Mouse (Mus musculus) inflammation-experienced regulatory T-cells, adult 6 months (primary cell): ENCODE measurements around the gene Ankrd34a. TPM values are rescaled to one million over a fixed set of nuclear protein-coding genes. Genes with fewer than 3 reads are reported as not detected.

ENCODE experiments used
- ATAC-seq: one replicate; pipeline ENCODE4 v1.8.0; 2017
- polyA plus RNA-seq, 3 experiments: library from polyadenylated mRNA; unstranded; fragments of 100-300 nt; shearing (Covaris generic); gene quantifications; one replicate each; pipeline ENCODE4 v1.2.1; 2017

Gene Ankrd34a
- under 1 TPM in 1 of 3 experiments, not detected in 2; 0.17 TPM for polyA plus RNA-seq

DNA sequence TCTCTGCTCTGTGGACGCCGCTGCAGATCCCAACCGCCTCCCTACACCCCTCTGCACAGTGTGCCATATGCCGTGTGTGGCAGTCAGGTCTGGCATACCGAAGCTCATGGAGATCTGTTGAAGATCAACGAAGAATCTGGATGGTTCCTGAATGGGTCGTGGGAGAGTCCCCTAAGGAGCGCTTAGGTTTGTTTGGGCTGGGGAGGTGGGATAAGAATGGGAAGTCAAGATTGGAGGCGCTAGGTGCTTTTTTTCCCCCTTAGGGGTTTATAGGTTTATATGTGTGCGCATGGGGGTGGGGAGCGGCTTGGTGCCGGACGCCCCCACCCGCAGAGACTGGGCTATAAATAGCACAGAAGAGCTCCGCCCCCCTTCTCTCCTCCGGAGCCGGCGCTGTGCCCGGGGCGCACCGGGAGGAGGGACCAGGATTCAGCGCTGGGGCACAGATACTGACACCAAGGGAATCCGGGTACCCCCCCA, at the start of gene Ankrd34a:
Ankrd34a (plus strand) TSS at position 409 of the 480 bp plus-strand sequence.
- ATAC-seq = no peak

DNA sequence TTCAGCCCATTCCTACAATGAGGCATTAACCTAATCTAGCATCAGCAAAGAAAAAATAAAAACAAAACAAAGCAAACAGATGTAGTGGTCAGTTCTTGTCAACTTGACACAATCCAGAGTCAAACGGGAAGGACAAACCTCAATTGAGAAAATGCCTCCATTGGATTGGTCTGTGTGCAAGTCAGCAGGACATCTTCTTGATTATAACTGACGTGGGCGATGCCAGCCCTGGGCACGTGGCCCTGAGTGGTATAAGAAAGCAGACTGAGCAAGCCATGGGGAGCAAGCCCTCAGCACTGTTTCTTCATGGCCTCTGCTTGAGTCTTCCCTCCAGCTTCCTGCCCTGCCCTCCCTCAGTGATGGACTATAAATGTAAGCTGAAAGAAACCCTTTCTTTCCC, 49.6 kb upstream of the Ankrd34a start:
- ATAC-seq = no peak

DNA sequence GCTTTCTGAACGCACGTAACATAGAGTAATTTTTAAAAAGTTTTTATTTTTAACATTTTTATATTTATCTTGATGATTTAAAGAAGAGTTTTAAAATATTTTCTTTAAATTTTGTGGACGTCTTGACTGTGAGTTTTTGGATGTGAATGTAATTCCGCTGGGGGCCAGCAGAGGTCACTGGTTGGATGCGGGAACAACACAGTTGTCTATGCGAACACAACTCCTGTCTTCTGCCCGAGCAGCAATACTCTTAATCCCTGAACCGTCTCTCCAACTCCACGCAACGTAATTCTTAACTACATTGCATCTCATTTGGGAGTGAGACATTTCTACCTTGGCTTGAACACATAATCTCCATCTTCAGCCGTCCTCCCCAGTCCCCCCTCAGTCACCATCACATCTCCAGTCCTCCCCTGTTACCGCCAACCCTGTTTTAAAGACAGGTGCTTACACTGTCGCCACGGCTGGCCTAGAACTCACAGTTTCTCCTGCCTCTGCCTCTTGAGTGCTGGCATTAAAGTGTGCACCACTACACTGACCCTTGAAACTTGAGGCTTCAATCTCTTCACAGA, 49.0 kb upstream of the Ankrd34a start:
- ATAC-seq = peak; percentile 78

DNA sequence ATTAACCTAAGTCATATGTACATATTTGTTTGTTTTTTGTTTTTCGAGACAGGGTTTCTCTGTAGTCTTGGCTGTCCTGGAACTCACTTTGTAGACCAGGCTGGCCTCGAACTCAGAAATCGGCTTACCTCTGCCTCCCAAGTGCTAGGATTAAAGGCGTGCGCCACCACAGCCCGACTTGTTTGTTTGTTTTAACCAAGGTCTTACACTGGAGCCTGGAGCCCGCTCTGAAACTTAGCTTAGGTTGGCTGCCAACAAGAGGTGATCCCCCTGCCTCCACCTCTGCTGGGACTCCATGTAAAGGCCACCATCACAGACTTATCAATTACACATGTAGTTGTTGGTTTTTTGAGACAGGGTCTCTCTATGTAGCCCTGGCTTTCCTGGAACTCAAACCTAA, 47.6 kb upstream of the Ankrd34a start:
- no peak for ATAC-seq

DNA sequence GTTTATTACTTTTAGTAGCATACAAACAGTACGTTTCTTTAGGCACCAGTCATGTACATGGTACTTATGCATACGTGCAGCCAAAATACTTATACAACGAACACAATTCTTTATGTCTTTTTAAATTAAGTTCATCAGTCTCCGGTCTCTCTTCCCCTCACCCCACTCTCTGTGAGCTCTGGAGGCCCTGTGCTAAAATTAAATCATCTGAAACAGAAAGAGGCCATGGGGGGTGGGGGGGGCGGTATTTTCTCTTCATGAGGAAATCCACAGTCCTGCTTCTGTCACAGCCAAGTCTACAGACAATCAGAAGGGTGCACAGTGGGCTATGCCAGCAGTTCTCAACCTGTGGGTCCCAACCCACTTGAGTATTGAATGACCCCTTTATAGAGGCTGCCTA, 47.1 kb upstream of the Ankrd34a start:
- no peak for ATAC-seq

DNA sequence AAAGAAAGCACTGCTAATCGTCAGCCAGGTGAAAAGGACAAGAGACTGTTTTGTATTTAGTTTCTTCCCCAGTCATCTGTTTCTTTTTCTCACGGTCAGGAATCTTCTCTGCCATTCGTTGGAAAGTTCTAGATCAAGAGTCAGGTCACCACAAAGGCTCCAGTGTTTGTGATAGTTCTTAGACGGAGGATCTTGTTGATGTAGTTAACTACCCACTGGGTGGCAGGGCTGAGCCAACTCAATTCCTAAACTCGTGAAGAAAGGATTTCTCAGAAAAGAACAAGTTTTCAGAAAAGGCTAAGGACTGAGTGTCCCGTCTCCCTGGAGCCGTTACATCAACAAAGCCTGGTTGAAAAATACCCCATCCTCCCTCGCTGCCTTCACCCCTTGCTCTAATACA, 45.2 kb upstream of the Ankrd34a start:
- ATAC-seq = peak; percentile 74

DNA sequence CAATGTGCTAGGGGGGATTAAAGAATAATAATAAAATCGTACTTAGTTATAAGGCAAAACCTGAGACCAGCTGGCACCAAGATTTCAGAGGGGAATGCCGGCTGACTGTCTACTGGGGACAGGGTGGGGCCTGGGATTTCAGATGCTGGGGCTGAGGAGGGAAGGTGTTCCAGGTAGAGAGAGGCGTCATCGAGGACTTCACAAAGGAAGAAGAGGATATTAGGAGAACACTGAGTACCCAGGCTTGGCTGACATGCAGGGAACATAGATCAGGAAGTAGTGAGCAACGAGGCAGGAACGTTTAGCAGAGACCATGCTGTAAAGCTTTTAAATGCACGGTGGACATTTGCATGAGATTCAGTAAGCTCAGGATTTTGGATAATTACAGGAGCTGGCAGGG, 44.5 kb upstream of the Ankrd34a start:
- no peak for ATAC-seq

DNA sequence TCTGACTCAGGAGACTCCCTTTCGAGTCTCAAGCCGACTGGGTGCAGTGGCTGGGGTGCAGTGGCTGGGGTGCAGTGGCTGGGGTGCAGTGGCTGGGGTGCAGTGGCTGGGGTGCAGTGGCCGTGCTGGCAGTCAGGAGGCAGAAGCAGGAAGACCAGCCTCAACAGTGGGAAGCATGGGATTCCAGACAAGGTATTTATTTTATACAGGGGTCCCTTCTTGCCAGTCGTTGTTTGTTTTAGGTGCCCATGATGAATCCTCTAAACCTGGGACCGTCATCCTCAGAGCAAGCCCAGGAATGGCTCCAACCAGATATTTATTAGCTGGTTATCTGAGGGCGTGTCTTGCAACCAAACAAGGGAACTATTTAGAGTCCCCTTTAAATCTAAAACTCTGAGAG, 42.8 kb upstream of the Ankrd34a start:
- no peak for ATAC-seq

DNA sequence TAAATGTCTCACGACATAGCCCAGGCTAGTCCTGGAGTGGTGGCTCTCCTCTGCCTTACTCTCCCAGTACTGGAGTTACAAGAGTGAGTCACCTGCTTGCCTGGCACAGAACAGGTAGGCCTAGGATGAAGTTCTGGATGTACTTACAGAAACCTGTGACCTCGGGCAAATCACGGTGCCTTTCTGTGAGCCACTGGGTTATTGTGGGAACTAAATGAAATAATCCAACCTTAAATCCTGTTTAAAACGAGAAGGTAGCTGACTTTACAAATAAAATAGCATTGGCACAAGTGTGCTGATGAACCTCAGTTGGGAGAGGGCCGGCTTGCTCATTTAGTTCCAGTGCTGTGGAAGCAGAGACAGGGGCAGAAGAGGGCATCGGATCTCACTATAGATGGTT, 42.2 kb upstream of the Ankrd34a start:
- no peak for ATAC-seq

DNA sequence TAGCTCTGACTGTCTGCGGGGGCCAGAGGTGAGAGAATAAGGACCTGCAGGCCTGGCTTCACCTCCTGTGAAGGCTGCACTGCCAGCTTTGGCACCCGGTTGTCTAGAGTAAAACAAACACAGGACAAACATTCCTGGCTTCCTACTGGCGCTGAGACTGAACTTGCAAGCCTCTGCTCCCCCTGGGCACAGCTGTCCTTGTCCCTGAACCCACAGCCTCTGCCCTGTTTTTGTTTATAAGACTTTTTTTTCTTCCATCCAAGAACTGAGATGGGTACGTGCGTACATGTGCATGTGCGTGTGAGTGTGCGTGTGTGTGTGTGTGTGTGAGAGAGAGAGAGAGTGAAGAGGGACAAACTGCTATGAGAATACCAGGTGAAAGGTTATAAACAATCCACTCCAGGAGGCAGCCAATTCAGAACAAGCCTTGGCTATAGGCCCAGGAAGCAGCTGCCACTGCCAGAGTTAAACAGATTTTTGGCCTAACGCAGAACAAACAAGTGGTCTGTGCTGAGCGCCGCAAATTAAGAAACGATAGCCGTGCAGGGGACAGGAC, 41.3 kb upstream of the Ankrd34a start:
- no peak for ATAC-seq

DNA sequence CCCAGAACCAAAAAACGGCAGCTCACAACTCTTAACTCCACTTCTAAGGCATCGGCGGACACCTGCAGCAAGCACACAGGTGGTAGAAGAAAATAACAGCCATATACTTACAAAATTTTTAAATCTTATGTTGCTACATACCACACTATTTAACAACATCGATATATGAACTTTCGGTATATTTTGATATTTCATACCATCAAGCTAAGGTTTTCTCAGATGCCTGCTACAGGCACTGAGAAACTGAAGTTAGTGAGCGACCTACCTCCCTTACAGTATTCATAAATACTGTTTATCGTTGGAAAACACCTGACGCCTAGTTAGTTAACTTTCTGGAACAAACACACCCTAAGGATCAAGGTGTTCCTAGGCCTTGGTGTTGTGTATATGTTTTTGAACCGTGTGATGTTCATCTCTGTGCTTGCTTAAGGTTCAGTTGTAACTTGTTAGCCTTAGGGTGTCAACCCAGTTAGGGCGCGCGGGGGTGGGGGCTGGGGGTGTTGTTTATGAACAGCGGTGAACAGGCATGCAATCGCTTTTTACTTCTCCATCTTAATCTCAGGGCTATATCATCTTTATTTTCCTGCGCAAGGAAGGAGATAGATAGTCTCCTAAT, 40.3 kb upstream of the Ankrd34a start:
- ATAC-seq = no peak

DNA sequence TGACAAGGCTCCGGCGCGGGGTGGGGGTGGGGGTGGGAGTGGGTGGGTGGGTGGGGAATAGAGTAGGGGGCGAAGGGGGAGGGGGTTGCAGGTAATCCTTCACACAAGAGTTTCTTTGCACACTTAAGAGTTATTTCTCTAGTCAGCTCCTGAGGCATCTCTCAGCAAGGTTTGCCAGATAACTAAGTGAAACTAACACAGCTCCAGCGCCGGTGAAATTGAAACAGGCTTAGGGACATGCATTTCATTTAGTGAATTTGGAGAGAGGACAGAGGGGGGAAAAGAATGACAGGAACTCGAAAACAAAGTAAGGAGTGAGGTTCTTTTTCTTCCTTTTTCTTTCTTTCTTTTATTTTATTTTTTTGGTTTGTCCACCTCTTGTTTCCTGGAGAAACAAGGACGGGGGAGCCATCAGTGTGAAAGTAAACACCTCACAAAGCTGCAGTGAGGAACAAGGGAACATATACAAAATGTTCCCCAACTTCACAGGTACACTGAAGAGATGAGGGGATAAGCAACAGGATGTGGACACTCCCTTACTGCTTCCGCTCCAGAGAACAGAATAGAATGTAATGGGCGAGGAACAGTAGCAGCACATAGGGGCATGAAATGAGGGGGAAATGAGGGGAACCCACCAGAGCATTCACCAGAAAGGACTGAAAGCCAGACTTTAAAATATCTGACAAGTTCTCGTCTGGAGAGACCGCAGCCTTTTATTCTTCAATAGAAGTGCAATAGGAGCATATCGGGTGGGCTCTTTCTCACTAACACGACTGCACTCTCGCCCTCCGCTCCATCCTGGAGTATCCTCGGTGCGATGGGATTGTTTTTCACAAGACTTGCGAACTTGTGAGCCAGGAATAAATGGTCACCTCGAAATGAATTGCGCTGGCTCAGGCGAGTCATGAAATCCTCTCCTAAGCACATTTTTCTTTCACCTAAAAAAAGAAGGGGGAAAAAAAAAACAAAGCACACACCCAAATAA, 39.5 kb upstream of the Ankrd34a start:
- peak; percentile 62 for ATAC-seq

DNA sequence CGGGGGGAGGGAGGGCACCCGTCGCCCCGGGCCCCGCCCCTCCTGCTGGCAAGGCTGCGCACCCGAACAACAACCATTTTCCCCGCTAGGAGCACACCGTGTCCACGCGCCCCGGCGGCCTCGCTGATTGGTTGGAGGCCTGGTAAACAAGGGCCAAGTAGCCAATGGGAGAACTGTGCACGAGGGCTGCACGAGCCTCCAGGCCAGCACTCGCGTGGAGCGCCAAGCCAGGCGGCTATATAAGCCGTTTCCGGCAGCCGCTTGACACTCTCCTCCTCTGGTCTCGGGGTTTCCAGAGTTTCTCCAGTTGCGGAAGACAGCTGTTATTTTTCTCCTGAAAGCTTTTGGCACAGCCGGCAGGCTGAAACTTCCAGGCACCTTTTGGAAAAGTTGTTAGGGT, 38.7 kb upstream of the Ankrd34a start, which contains the start of gene Txnip:
Txnip (plus strand) TSS at position 264 of the 400 bp plus-strand sequence.
- peak; percentile 81 for ATAC-seq

DNA sequence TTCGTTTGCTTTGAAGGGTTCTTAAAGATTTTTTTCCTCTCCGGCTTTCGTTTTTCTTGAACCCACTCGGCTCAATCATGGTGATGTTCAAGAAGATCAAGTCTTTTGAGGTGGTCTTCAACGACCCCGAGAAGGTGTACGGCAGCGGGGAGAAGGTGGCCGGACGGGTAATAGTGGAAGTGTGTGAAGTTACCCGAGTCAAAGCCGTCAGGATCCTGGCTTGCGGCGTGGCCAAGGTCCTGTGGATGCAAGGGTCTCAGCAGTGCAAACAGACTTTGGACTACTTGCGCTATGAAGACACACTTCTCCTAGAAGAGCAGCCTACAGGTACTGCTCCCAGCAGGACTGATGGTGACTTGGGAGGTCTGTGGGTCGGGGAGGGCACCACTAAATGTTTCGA, 38.3 kb upstream of the Ankrd34a start:
- peak; percentile 6 for ATAC-seq

DNA sequence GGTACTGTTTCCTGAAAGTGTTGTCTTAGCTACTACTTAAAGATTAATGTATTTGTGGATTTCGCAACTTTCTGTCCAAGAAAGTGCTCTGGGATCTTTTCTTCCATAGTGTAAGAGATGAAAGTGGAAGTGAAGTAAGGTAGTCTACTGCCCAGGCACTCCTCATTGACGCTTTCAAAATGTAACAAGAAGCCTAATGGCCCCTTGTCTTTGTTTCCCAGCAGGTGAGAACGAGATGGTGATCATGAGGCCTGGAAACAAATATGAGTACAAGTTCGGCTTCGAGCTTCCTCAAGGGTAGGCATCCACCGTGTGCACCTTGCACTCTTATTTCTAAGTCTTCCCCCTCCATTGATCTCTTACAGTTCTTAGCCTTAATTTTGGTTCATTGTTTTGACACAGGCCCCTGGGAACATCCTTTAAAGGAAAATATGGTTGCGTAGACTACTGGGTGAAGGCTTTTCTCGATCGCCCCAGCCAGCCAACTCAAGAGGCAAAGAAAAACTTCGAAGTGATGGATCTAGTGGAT, 37.7 kb upstream of the Ankrd34a start:
- no peak for ATAC-seq

DNA sequence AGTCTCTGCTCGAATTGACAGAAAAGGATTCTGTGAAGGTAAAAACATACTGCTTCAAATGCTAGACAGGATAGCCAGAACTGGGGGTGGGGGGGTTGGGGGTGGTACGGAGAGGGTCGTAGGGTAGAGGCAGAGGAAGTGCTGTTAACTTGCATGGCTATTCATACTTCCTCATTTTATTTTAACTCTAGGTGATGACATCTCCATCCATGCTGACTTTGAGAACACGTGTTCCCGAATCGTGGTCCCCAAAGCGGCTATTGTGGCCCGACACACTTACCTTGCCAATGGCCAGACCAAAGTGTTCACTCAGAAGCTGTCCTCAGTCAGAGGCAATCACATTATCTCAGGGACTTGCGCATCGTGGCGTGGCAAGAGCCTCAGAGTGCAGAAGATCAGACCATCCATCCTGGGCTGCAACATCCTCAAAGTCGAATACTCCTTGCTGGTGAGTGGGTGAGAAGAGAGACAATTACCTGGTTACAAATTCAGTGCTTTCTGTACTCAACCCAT, 37.0 kb upstream of the Ankrd34a start:
- ATAC-seq = no peak

DNA sequence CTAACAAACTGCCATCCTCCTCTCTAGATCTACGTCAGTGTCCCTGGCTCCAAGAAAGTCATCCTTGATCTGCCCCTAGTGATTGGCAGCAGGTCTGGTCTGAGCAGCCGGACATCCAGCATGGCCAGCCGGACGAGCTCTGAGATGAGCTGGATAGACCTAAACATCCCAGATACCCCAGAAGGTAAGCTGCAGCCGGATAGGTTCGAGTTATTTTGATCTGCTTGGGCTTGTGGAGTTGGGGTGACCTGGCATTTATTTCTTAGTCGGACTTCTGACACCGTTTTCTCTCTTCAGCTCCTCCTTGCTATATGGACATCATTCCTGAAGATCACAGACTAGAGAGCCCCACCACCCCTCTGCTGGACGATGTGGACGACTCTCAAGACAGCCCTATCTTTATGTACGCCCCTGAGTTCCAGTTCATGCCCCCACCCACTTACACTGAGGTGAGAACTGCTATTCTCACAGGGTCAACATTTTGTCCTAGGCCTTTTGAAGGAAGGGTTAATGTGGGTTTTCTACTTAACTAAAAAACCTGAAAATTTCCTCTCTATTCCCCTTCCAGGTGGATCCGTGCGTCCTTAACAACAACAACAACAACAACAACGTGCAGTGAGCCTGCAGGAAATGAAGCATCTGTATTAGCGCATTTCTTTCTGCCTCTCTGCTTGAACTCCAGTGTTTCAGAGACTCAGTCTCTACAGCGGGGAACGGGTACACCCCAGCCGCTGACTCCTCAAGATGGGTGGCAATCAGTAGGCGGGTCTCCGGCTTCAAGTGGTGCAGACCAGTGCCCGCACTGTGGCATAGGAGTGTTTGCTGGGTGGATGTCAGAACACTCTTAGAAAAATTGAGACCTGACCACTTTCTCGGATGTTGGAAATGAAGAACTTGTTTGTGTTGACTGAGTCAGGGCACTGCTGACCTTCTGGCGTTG, 36.3 kb upstream of the Ankrd34a start:
- no peak for ATAC-seq

DNA sequence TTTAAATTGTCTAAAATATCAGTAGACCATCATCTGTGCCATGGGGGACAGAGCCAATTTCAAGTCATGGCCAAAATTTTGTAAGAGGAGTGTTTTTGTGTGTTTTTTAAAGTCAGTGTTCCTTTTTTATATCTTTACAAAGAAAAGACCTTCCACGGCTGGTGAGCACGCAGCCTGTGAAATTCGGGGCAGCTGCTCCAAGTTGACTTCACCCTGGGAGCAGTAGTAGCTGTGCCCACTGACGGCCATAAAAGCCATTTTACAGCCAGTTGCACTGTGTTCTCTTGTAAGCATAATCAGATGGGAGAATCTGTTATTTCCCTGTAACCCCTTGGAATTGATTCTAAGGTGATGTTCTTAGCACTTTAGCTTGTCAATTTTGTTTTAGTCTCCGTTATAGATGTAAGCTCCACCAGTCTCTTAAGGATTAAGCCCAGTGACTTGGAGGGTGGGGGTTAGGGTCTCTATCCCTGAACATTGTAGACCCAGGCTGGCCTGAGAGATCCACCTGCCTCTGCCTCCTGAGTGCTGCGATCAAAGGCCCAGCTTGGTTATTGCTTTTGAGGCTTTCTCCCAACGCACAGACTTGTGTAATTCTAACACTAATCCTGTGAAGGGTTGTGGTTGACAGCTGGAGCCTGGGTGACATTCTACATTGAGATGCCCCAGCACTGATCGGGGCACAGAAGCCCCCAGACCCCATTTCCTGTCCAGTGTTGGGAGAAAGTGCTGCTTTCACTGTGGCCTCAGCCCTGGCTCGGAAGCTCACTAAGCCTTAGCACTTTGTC, 35.4 kb upstream of the Ankrd34a start:
- no peak for ATAC-seq

DNA sequence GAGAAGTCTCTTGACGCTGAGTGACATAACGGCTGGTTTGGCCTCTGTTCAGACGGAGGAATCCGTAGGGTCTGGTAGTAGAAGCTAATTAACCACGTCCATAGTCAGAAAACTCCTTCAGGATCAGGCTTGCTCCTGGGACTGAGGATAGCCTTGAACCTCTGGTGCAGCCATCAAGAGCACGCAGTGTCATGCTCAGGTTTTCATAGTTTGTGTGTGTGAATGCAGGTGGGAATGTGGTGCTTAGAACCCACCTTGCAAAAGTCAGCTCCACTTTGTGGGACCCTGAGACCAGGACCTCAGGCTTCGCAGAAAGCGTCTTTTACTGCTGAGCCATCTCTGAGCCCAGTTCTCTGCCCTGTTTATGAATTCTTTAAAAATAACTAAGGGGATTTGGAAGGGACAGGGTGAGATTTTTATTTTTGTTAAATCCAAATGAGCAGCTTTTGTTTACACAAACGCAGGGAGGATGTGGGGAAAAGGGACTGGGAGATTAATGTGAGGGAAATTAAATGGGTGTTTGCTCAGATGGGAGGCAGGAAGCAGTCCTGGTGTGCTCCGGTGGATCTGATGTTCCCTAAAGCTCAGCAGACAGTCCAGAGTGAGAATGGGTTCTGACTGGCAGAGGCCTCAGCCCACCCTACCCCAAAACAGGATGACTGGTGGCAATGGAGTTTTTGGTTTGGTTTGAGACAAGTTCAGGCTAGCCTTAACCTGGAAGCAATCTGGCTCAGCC, 34.3 kb upstream of the Ankrd34a start:
- ATAC-seq = no peak

DNA sequence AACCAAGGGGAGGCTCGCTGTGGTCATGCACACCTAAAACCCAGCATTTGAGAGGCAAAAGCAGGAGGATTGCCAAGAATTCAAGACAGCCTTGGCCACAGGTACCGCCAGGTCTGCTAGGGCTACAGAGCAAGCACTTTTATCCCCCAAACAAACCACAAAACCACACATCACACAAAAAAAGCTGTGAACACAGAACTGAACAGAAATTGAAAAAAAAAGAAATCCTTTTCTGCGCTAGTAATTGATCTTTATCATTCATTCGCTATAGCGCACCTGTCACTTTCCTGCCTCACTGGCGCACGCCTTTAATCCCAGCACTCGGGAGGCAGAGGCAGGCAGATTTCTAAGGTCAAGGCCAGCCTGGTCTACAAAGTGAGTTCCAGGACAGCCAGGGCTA, 33.2 kb upstream of the Ankrd34a start:
- no peak for ATAC-seq
